Mouse (Mus musculus) midbrain, embryonic 14.5 days (tissue): ENCODE measurements at regions not wholly inside any gene's neighbourhood (a gene's known extent, or its start where the extent isn't known, plus 50 kb on each side); places are given as distances from the start of the nearest gene placed in this dataset.
A peak's percentile ranks its signal among the peaks of the same experiment; 100 is the strongest.

ENCODE experiments used
- ATAC-seq: fragments of 200-750 bp; cut with Nextera tagmentation; 2 replicates; pipeline ENCODE4 v1.8.0; 2017; ENCODE audit warnings: moderate number of reproducible peaks, moderate library complexity; ENCODE audit not compliant: low FRiP score, low TSS enrichment
- DNase-seq: peaks from one replicate; pipeline ENCODE4 v3.0.0-alpha.2; 2015
- H3K27ac ChIP-seq: fragments of 300-500 bp; sonication (generic); replicated peaks from 2 replicates; pipeline ENCODE4 v1.5.1; 2014; ENCODE audit warnings: mild to moderate bottlenecking, low read depth, low read length, moderate library complexity
- H3K27me3 ChIP-seq: fragments of 300-500 bp; sonication (generic); 2 replicates; pipeline ENCODE4 v1.6.1; 2014; ENCODE audit warnings: low read length, control low read depth, mixed read lengths; ENCODE audit not compliant: control insufficient read depth, insufficient read depth
- H3K36me3 ChIP-seq: fragments of 300-500 bp; sonication (generic); 2 replicates; pipeline ENCODE4 v1.6.1; 2014; ENCODE audit warnings: low read length, control low read depth; ENCODE audit not compliant: control insufficient read depth, insufficient read depth
- H3K4me1 ChIP-seq: fragments of 300-500 bp; sonication (generic); 2 replicates; pipeline ENCODE4 v1.6.1; 2014; ENCODE audit warnings: mild to moderate bottlenecking, antibody characterized with exemption, low read length, control low read depth; ENCODE audit not compliant: control insufficient read depth, insufficient read depth
- H3K4me2 ChIP-seq: fragments of 300-500 bp; sonication (generic); 2 replicates; pipeline ENCODE4 v1.6.1; 2014; ENCODE audit warnings: mild to moderate bottlenecking, low read length, moderate library complexity
- H3K4me3 ChIP-seq: fragments of 300-500 bp; sonication (generic); replicated peaks from 2 replicates; pipeline ENCODE4 v1.5.1; 2014; ENCODE audit warnings: low read depth, low read length
- H3K9ac ChIP-seq: fragments of 300-500 bp; sonication (generic); replicated peaks from 2 replicates; pipeline ENCODE4 v1.6.1; 2014; ENCODE audit warnings: mild to moderate bottlenecking, low read length, moderate library complexity
- H3K9me3 ChIP-seq: fragments of 300-500 bp; sonication (generic); 2 replicates; pipeline ENCODE4 v1.6.1; 2016; ENCODE audit warnings: low read length, control low read depth, mixed read lengths; ENCODE audit not compliant: control insufficient read depth
- WGBS: fragments of 180-500 bp; shearing (Covaris S2); extraction: QIAGEN DNeasy Blood & Tissue Kit; methylation state at CpG from one replicate; pipeline ENCODE4 v1.1.7; 2014; 5-methylcytosine and 5-hydroxymethylcytosine counted together

DNA sequence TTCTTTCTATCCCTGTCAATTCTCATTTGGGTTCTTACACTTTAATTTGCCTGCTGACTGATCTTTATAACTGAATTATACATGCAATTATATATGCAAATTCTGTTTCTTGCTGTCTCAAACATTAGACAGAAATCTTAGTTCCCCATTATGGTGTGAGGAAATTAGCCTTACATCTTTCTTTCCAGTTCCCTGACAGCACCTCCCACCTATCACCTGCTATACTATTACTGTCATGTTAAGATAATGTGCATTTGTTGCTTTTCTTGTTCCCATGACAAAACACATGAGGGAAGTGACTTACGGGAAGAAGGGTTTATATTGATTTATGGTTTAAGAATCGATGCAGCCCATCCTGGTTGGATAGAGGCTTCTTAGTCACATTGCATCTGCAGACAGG lies 246.0 kb downstream of the Hace1 start:
- Histone ChIP-seq H3K36me3 (no peaks in the 10 kb centered on the region), H3K4me3 (no peak overlapping the region), H3K4me2 (no peak overlapping the region), H3K27ac (no peak overlapping the region), H3K9me3 (no peaks in the 10 kb centered on the region), H3K4me1 (no peaks in the 10 kb centered on the region), H3K27me3 (no peaks in the 10 kb centered on the region), H3K9ac (no peak overlapping the region)
- no peak for ATAC-seq
- DNase-seq, result no peak
- WGBS, result 83% methylated on average over 2 of the region's 2 CpGs

DNA sequence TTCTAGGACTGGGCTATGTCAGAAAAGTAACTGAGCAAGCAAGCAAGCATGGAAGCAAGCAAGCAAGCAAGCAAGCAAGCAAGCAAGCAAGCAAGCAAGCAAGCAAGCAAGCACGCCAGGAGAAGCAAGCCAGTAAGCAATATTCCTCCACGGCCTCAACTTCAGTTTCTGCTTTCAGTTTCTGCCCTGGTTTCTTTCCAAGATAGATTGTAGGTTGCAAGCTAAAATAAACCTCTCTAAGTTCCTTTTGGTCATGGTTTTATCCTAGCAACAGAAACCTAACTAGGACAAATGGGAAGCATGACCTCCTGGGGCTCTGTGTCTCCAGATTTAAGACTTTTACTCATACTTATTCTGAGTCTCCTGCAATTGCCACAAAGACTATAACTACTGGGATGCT lies 271.0 kb downstream of the Hace1 start:
- Histone ChIP-seq H3K9me3 (no peaks in the 10 kb centered on the region), H3K27ac (no peak overlapping the region), H3K27me3 (no peaks in the 10 kb centered on the region), H3K4me1 (no peaks in the 10 kb centered on the region), H3K4me2 (no peak overlapping the region), H3K4me3 (no peak overlapping the region), H3K9ac (no peak overlapping the region), H3K36me3 (no peaks in the 10 kb centered on the region)
- DNase-seq, result no peak
- WGBS, result 81% methylated on average over 2 of the region's 2 CpGs
- ATAC-seq, result no peak

DNA sequence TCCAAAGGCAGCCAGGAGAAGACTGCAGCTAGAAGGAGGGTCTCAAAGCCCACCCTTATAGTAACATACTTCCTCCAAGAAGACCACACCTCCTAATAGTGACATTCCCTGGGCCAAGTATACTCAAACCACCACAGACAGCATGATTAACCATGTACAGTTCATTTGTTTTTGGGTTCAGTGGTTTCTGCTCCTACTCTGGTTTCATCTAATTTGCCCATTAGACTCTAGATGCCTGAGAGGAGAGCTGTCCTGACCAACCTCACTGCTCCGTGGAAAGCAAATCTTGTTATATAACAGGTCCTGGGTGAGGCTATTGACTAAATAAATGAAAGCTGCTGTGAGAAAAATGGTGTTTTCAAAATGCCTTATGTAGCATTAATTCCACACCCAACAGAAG lies 272.2 kb downstream of the Hace1 start:
- WGBS, result 88% methylated on average over 1 of the region's 1 CpGs
- Histone ChIP-seq H3K4me1 (no peaks in the 10 kb centered on the region), H3K4me2 (no peak overlapping the region), H3K36me3 (no peaks in the 10 kb centered on the region), H3K27ac (no peak overlapping the region), H3K9ac (no peak overlapping the region), H3K4me3 (no peak overlapping the region), H3K27me3 (no peaks in the 10 kb centered on the region), H3K9me3 (no peaks in the 10 kb centered on the region)
- ATAC-seq, result no peak
- no peak for DNase-seq

DNA sequence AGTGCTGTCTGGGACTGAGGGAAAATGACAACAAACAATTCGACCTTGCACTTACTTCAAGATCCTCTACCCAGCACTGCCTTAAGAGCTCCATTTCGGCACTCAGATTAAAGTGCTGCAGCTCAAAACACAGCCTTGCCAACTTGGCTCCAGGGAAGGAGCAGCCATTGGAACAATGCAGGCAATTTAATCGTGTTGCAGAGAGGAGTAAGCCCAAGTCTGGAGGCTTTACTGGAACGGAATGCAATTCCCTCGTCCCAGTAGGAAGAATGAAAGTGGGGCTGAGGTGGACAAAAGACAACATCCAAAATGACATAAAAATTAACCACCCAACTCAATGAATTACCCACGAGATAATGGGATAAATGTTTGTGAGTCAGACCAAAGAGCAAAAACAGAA lies 273.0 kb downstream of the Hace1 start:
- ATAC-seq, result no peak
- Histone ChIP-seq H3K9ac (no peak overlapping the region), H3K9me3 (no peaks in the 10 kb centered on the region), H3K27me3 (no peaks in the 10 kb centered on the region), H3K36me3 (no peaks in the 10 kb centered on the region), H3K4me3 (no peak overlapping the region), H3K27ac (no peak overlapping the region), H3K4me2 (no peak overlapping the region), H3K4me1 (no peaks in the 10 kb centered on the region)
- DNase-seq, result peak; percentile 38
- WGBS, result 34% methylated on average over 6 of the region's 6 CpGs

DNA sequence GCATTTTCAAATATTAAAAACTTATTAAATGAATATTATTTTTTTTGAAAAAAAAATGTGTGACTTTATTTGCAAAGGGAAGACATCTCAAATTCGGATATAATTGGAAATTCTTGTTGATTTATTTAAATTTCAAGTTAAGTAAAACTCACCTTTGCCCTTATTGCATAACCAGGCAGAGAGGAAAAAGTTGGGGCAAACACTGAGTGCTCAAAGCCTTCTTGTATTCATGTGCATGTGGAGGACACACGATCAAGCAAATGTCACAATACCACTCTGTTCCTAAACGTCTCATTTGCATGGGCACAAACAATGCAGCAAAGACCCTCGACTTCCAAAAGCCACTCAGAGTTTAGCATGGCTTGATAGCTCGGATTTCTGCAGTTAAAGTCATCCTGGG lies 275.1 kb downstream of the Hace1 start:
- DNase-seq, result no peak
- Histone ChIP-seq H3K27me3 (no peaks in the 10 kb centered on the region), H3K27ac (no peak overlapping the region), H3K4me3 (no peak overlapping the region), H3K4me2 (no peak overlapping the region), H3K9ac (no peak overlapping the region), H3K36me3 (no peaks in the 10 kb centered on the region), H3K9me3 (no peaks in the 10 kb centered on the region), H3K4me1 (no peaks in the 10 kb centered on the region)
- ATAC-seq, result no peak
- WGBS, result 59% methylated on average over 5 of the region's 5 CpGs

DNA sequence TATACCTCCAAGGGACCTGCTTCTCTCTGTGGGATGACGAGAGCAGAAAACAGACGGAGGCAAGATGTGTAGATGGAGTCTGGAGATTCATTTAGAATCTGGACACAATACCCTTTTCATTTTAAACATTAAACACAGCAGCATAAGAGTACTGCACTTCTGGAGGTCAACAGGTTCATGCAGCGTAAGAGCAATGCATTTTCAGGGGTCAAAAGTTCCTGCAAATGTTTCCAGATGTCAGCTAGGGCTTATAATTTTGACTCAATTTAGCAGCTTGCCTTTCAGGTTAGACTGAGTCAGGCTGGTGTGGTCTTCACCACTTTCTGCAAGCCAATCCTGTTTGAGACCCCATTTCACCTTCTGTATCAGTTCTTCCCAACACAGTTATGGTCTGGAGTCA lies 277.9 kb downstream of the Hace1 start:
- WGBS, result 85% methylated on average over 3 of the region's 3 CpGs
- no peak overlapping the region for H3K4me2 ChIP-seq

DNA sequence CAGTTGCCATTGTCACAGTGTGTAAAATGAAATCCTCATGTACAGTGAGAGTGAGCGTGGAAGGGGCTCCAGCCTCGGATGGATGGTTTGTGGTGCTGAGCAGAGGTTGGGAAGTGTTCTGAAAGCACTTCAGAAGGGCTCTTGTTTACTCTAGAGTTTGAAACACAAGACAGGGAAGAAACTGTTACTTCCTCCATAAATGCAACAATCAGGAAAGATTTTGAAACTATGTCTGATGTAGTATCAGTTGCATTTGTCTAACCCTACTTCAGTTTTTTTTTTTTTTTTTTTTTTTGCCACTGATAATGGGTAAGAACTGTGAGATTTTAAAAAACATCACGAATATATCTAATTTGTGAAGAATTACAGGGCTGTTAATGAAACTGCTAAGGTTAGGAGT lies 281.5 kb downstream of the Hace1 start:
- Histone ChIP-seq H3K4me3 (no peak overlapping the region), H3K9ac (no peak overlapping the region), H3K9me3 (no peaks in the 10 kb centered on the region), H3K36me3 (no peaks in the 10 kb centered on the region), H3K4me2 (no peak overlapping the region), H3K4me1 (no peaks in the 10 kb centered on the region), H3K27me3 (no peaks in the 10 kb centered on the region), H3K27ac (no peak overlapping the region)
- no peak for ATAC-seq
- WGBS, result 72% methylated on average over 3 of the region's 3 CpGs
- DNase-seq, result no peak

More for the DNA sequence above, 277.9 kb downstream of the Hace1 start:
- DNase-seq (no peak), ATAC-seq (no peak)
- H3K9me3 ChIP-seq, result no peaks in the 10 kb centered on the region
- H3K27ac ChIP-seq, result no peak overlapping the region
- H3K27me3 ChIP-seq, result no peaks in the 10 kb centered on the region
- no peak overlapping the region for H3K4me3 ChIP-seq
- no peaks in the 10 kb centered on the region for H3K4me1 ChIP-seq
- H3K36me3 ChIP-seq, result no peaks in the 10 kb centered on the region
- H3K9ac ChIP-seq, result no peak overlapping the region

DNA sequence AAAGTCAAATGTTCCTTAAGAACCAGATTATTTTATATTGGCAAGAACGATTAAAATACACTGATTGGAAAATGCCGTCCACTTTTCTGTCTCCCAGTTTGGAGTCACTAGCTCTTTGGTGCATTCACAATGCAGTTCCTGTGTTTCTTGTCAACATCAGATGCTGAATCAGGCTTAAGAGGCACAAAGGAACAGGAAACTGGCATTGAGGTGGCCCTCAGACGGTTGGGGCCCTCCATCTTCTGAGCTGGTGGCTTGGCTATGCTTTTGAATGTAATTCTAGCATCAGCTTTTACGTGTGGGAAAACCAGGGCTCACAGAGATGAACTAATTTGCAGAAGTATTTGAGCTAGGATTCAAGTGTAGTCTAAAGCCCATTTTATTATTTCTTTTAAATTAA lies 282.3 kb downstream of the Hace1 start:
- DNase-seq (no peak), ATAC-seq (no peak)
- no peak overlapping the region for H3K4me3 ChIP-seq
- H3K36me3 ChIP-seq, result no peaks in the 10 kb centered on the region
- H3K27ac ChIP-seq, result 0 out of 2 replicates have a peak overlapping the region, but pooled peaks have one; percentile 32
- no peaks in the 10 kb centered on the region for H3K27me3 ChIP-seq
- WGBS, result 54% methylated on average over 4 of the region's 4 CpGs
- no peak overlapping the region for H3K4me2 ChIP-seq
- no peaks in the 10 kb centered on the region for H3K9me3 ChIP-seq
- no peak overlapping the region for H3K9ac ChIP-seq
- no peaks in the 10 kb centered on the region for H3K4me1 ChIP-seq

DNA sequence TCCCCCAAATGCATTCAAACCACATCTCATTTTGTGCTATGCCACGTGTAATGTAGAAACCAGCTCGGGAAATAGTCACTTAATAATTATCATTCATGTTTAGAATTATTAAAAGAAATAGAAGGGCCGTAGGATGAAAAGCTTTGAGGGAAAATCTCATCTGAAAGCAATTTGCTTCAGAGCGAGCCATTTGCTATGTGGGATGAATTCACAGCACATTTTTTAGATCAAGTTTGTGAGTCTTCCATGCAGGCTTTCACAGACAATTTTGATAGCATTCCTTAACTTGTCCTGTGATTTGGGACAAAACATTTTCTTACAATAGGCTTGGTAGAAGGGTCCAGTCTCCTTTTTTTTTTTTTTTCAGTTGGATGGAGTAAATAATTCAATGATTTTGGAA lies 283.1 kb downstream of the Hace1 start:
- no peak overlapping the region for H3K4me3 ChIP-seq
- no peak overlapping the region for H3K4me2 ChIP-seq
- no peaks in the 10 kb centered on the region for H3K9me3 ChIP-seq
- H3K9ac ChIP-seq, result no peak overlapping the region
- no peaks in the 10 kb centered on the region for H3K4me1 ChIP-seq
- 67% methylated on average over 4 of the region's 4 CpGs for WGBS
- no peak overlapping the region for H3K27ac ChIP-seq
- no peaks in the 10 kb centered on the region for H3K27me3 ChIP-seq
- DNase-seq (no peak), ATAC-seq (no peak)
- H3K36me3 ChIP-seq, result no peaks in the 10 kb centered on the region
